Mouse (Mus musculus) stomach, embryonic 14.5 days (tissue): Measurements from ENCODE around the gene Pkd2. TPM values are rescaled to one million over a fixed set of nuclear protein-coding genes. Genes with fewer than 3 reads are reported as not detected.

ENCODE experiments used
- ATAC-seq: fragments of 200-750 bp; cut with Nextera tagmentation; 2 replicates; pipeline ENCODE4 v1.8.0; 2017; ENCODE audit warnings: low read depth, moderate TSS enrichment; ENCODE audit not compliant: insufficient number of reproducible peaks, insufficient read depth, low FRiP score
- H3K27ac ChIP-seq: fragments of 300-500 bp; sonication (generic); 2 replicates; pipeline ENCODE4 v1.5.1; 2014; ENCODE audit warnings: mild to moderate bottlenecking, low read length, moderate library complexity, mixed read lengths
- H3K27me3 ChIP-seq: fragments of 300-500 bp; sonication (generic); 2 replicates; pipeline ENCODE4 v1.6.1; 2014; ENCODE audit warnings: low read length, control low read depth, mixed read lengths; ENCODE audit not compliant: control insufficient read depth, insufficient read depth
- H3K36me3 ChIP-seq: fragments of 300-500 bp; sonication (generic); 2 replicates; pipeline ENCODE4 v1.6.1; 2014; ENCODE audit warnings: mild to moderate bottlenecking, control low read depth, low read length, moderate library complexity, mixed read lengths; ENCODE audit not compliant: control insufficient read depth, insufficient read depth
- H3K4me1 ChIP-seq: fragments of 300-500 bp; sonication (generic); 2 replicates; pipeline ENCODE4 v1.6.1; 2014; ENCODE audit warnings: low read length, control low read depth, mixed read lengths; ENCODE audit not compliant: control insufficient read depth, insufficient read depth
- H3K4me2 ChIP-seq: fragments of 300-500 bp; sonication (generic); replicated peaks from 2 replicates; pipeline ENCODE4 v1.6.1; 2014; ENCODE audit warnings: low read depth, low read length, control low read depth
- H3K4me3 ChIP-seq: fragments of 300-500 bp; sonication (generic); 2 replicates; pipeline ENCODE4 v1.5.1; 2014; ENCODE audit warnings: low read depth, low read length, control low read depth
- H3K9ac ChIP-seq: fragments of 300-500 bp; sonication (generic); replicated peaks from 2 replicates; pipeline ENCODE4 v1.6.1; 2014; ENCODE audit warnings: low read depth, mild to moderate bottlenecking, control low read depth, low read length, moderate library complexity, mixed read lengths
- H3K9me3 ChIP-seq: fragments of 300-500 bp; sonication (generic); 2 replicates; pipeline ENCODE4 v1.6.1; 2016; ENCODE audit warnings: low read depth, low read length, control low read depth; ENCODE audit not compliant: control insufficient read depth
- WGBS: fragments of 180-500 bp; shearing (Covaris S2); extraction: QIAGEN DNeasy Blood & Tissue Kit; methylation state at CpG from one replicate; pipeline ENCODE4 v1.1.7; 2014; 5-methylcytosine and 5-hydroxymethylcytosine counted together
- polyA plus RNA-seq: library from polyadenylated mRNA; unstranded; fragments of >200 nt; fragmentation: Nextera tagmentation; extraction: Ambion mirVana; gene quantifications from 2 replicates; pipeline ENCODE4 v1.2.1, GENCODE M21; 2014

Pkd2 gene
- polyA plus RNA-seq, 1 experiment from 2014 or later, result 29.2 TPM

DNA sequence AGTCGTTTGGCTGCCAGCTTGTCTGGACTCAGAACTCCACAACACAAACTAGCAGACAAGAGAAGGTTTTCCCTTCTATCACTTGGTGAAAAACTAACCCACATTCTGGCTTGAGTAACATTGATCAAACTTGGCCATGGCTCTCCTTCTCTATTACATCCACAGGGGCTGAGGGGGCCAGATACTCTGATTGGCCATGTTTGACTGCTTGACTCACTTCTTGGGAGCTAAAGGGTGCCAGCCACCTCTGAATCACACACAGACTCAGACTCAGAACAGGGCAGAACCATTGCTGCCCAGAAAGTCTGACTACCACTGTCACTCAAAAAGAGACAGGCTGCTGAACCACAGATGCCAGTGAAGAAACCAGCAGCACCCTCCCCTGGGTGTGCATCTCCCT lies 6.2 kb upstream of the Pkd2 start:
- Histone ChIP-seq H3K9me3 (no peaks in the 10 kb centered on the region), H3K36me3 (no peaks in the 10 kb centered on the region), H3K4me1 (no peaks in the 10 kb centered on the region), H3K27me3 (no peaks in the 10 kb centered on the region), H3K4me3 (no peak overlapping the region), H3K4me2 (no peak overlapping the region), H3K9ac (no peak overlapping the region), H3K27ac (no peak overlapping the region)
- WGBS, result 65% methylated on average over 1 of the region's 1 CpGs
- no peak for ATAC-seq

DNA sequence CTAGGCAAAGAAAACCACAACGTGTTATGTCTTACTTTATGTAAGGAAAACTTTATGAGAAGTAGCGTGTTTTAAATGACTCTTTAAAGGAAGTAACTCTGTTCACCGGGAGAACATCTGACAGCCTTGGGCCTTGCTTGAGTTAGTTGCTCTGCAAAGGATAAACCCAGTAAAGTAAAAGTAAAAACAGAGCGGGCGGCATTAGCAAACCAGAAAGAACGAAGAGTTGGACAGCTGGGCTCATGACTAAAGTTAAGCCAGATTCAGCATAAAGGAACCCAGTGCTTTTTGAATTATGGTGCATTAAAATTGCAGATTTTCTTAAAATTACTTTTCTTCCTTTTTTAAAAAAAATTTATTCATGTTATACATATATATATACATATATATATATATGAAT lies 4.7 kb upstream of the Pkd2 start:
- WGBS, result 86% methylated on average over 6 of the region's 6 CpGs
- Histone ChIP-seq H3K4me2 (no peak overlapping the region), H3K27ac (no peak overlapping the region), H3K4me3 (no peak overlapping the region), H3K27me3 (no peaks in the 10 kb centered on the region), H3K36me3 (no peaks in the 10 kb centered on the region), H3K9me3 (no peaks in the 10 kb centered on the region), H3K4me1 (0 out of 2 replicates have a peak, but pooled peaks cover 3% of the 10 kb centered on the region), H3K9ac (no peak overlapping the region)
- ATAC-seq, result no peak

DNA sequence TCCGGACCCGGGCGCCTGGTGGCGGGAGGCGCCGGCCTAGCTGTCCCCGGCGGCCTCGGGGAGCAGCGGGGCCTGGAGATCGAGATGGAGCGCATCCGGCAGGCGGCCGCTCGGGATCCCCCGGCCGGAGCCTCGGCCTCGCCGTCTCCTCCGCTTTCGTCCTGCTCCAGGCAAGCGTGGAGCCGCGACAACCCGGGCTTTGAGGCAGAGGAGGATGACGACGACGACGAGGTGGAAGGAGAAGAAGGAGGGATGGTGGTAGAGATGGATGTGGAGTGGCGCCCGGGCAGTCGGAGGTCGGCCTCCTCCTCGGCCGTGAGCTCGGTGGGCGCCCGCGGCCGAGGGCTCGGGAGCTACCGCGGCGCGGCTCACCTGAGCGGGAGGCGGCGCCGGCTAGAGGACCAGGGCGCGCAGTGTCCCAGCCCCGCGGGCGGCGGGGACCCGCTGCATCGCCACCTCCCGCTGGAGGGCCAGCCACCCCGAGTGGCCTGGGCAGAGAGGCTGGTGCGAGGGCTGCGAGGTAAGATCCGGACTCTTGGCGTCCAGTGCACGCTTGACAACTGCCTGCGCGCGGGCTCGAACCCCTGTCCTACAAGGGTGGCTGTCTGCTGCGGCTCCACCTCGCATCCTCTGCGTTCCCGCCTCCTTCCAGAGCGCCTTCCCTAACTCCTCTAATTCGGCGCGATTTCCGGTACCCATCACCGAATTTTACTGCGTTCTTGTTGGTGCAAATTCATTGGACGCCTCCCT lies 631 bp downstream of the Pkd2 start:
- Histone ChIP-seq H3K4me2 (peak overlapping the region; percentile 51), H3K27ac (peak overlapping the region; percentile 96), H3K4me3 (peak overlapping the region; percentile 94), H3K9me3 (no peaks in the 10 kb centered on the region), H3K9ac (peak overlapping the region; percentile 93), H3K4me1 (0 out of 2 replicates have a peak, but pooled peaks cover 8% of the 10 kb centered on the region), H3K36me3 (peaks cover 8% of the 10 kb centered on the region; the same call in 1 of the 2 replicates), H3K27me3 (no peaks in the 10 kb centered on the region)
- under 1% methylated on average over 79 of the region's 82 CpGs for WGBS
- peak; percentile 56 for ATAC-seq

DNA sequence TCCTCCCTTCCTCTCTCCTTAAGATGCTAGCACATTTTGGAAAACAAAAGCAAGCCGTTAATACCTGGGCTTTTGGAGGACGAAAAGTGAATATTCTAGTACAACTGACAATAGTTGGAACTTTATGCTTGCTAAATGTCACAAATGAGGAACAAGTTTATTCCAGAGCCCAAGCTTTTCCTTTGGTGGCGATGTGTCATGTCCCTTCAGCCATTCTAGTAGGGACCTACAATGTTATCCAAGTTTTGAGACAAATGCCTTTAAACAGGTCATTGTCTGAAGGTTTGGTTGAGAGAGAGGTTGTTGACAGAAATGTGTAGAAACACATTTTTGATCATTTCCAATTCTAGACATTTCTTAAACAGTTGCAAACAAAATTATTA lies 1.2 kb downstream of the Pkd2 start:
- no peak overlapping the region; the same call in 1 of the 2 replicates for H3K9ac ChIP-seq
- H3K9me3 ChIP-seq, result no peaks in the 10 kb centered on the region
- no peak for ATAC-seq
- H3K36me3 ChIP-seq, result peaks cover 8% of the 10 kb centered on the region; the same call in 1 of the 2 replicates
- peak overlapping the region; percentile 94 for H3K4me3 ChIP-seq
- H3K27me3 ChIP-seq, result no peaks in the 10 kb centered on the region
- H3K27ac ChIP-seq, result peak overlapping the region; percentile 96; the same call in 1 of the 2 replicates
- peak overlapping the region; percentile 51 for H3K4me2 ChIP-seq
- H3K4me1 ChIP-seq, result 0 out of 2 replicates have a peak, but pooled peaks cover 8% of the 10 kb centered on the region
- WGBS, result 19% methylated on average over 3 of the region's 3 CpGs

DNA sequence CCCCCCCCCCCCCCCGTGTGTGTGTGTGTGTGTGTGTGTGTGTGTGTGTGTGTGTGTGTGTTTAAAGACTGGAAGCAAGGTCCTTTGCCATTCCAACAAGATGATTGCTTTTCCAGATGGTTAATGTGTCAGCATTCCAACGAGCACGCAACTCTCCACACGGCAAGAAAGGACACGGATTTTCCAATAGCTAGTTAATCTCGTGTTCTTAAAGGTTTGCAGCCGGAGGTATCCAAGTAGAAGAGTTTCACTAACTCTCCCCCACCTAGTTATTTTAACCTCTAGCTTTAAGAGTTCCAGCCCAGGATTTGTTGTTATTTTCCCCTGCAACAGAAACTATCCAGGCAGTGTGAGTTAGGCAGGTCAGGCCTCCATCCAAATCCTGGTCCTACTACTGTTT lies 1.6 kb downstream of the Pkd2 start:
- Histone ChIP-seq H3K27ac (no peak overlapping the region), H3K36me3 (peaks cover 11% of the 10 kb centered on the region; the same call in 1 of the 2 replicates), H3K4me3 (peak overlapping the region; percentile 94), H3K4me1 (0 out of 2 replicates have a peak, but pooled peaks cover 8% of the 10 kb centered on the region), H3K9me3 (no peaks in the 10 kb centered on the region), H3K4me2 (peak overlapping the region; percentile 51), H3K9ac (no peak overlapping the region), H3K27me3 (no peaks in the 10 kb centered on the region)
- no peak for ATAC-seq
- WGBS, result 14% methylated on average over 6 of the region's 7 CpGs

DNA sequence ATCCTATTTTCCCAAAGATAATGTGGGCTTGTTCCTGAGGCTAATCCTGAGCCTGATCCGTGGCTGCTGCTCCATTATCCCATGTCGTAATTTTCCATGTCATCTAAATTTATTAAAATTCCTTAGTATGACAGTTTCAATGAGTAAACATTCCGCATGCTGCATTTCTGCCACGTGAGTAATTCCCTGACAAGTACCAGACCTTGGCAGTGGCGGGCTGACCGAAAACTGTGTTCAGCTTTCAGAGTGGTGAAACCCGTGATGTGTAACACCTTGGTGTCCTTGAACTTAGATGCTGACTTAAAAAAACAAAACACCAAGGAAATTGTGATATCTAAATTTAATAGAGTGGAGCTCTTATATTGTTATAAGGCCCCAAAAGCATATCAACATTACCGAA lies 6.0 kb downstream of the Pkd2 start:
- ATAC-seq, result no peak
- Histone ChIP-seq H3K4me1 (0 out of 2 replicates have a peak, but pooled peaks cover 5% of the 10 kb centered on the region), H3K36me3 (peaks cover 31% of the 10 kb centered on the region)

DNA sequence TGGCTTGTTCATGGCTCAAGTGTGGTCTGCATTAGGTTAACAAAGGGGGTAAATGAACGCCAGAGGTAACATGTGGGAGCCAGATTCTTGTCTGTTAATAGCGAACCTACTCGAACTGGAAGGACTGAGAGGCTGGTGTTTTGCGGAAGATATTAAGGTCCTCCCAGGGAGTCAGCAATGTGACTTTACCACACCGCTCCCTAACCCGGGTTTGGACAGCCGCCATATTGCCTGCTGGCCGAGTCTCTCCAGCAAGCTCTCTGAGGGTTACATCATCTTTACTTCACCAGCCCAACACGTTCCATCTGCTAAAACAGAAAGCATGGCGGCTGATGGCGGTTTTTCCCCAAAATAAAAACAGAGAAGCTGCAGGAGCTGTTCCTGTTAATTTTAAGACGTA lies 6.5 kb downstream of the Pkd2 start:
- 0 out of 2 replicates have a peak, but pooled peaks cover 5% of the 10 kb centered on the region for H3K4me1 ChIP-seq
- no peak overlapping the region for H3K4me2 ChIP-seq
- H3K9ac ChIP-seq, result no peak overlapping the region
- no peak for ATAC-seq
- no peak overlapping the region for H3K27ac ChIP-seq
- H3K4me3 ChIP-seq, result no peak overlapping the region
- H3K27me3 ChIP-seq, result no peaks in the 10 kb centered on the region
- no peaks in the 10 kb centered on the region for H3K9me3 ChIP-seq
- WGBS, result 87% methylated on average over 12 of the region's 12 CpGs
- H3K36me3 ChIP-seq, result peaks cover 33% of the 10 kb centered on the region

More for the DNA sequence above, 6.0 kb downstream of the Pkd2 start:
- Histone ChIP-seq H3K27me3 (no peaks in the 10 kb centered on the region), H3K9ac (no peak overlapping the region), H3K4me2 (no peak overlapping the region), H3K27ac (no peak overlapping the region), H3K9me3 (no peaks in the 10 kb centered on the region), H3K4me3 (no peak overlapping the region)
- 57% methylated on average over 8 of the region's 8 CpGs for WGBS

DNA sequence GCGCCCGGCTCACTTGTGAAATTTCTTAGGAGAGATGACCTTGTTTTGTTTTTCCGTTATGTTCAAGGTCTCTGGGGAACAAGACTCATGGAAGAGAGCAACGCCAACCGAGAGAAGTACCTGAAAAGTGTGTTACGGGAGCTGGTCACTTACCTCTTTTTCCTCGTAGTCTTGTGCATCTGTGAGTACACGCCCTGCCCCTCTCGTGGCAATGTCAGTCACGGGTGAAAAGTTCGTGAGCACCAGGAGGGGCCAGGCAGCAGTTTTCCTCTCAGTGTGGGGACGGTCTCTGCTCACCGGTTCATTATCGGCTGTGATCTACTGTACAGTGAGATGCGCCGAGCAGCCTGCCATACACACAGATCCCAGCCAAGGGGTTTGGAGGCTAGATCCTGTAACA lies 7.6 kb downstream of the Pkd2 start:
- 94% methylated on average over 16 of the region's 16 CpGs for WGBS
- H3K9me3 ChIP-seq, result no peaks in the 10 kb centered on the region
- H3K9ac ChIP-seq, result no peak overlapping the region
- H3K4me1 ChIP-seq, result no peaks in the 10 kb centered on the region
- no peaks in the 10 kb centered on the region for H3K27me3 ChIP-seq
- ATAC-seq, result no peak
- H3K4me2 ChIP-seq, result no peak overlapping the region
- H3K4me3 ChIP-seq, result no peak overlapping the region
- H3K36me3 ChIP-seq, result peaks cover 39% of the 10 kb centered on the region
- H3K27ac ChIP-seq, result no peak overlapping the region
